Mouse (Mus musculus) brain, embryonic 14.5 days (tissue): Measurements from ENCODE around the gene Gbp9.
"Not testable (repeated sequence)": the region's sequence is repeated elsewhere in the genome, so short reads cannot be mapped to it uniquely, and the experiment has no call there.

Experiments
- CTCF ChIP-seq: fragments of 200-500 bp; IDR thresholded peaks from 2 replicates; pipeline ENCODE4 v1.5.1; 2012; ENCODE audit warnings: inconsistent platforms, mild to moderate bottlenecking, moderate library complexity, borderline replicate concordance; ENCODE audit not compliant: insufficient read depth, insufficient read length; ENCODE audit errors: extremely low read depth
- POLR2A ChIP-seq: fragments of 200-500 bp; IDR thresholded peaks from 2 replicates; pipeline ENCODE4 v1.6.1; 2012; ENCODE audit warnings: mild to moderate bottlenecking, inconsistent platforms, borderline replicate concordance; ENCODE audit not compliant: poor library complexity, insufficient read depth, insufficient read length, severe bottlenecking; ENCODE audit errors: extremely low read depth

DNA sequence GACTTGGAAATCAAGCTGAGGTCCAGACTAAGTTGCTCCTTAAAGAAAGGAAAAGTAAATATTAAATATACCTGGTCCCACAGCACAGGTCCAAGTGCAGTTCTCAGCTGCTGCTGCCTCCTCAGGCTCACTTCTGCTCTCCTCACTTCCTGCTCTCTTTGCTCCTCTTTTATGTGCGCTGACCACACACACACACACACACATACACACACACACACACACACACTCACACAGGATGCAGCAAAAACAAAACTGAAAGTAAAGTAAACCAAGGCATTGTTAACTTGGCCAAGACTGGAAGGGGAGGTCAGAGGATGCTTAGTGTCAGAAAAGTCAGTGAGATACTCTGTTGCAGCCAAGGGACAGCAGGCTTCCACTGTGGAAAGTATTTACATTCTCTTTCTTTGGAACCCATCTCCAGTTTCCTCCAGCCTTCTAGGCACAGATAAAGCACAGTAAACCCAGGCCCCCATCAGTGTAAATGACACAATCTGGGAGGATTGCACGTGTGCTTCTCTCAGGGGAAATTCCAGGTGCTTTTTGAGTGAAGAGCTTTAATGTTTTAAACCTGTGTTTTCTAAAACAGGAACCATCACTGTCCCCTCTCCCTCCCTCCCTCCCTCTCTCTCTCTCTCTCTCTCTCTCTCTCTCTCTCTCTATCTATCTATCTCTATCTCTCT, at the start of gene Gbp9, which contains the start of the genes Gbp8 and Gbp4:
- not testable (repeated sequence) for TF ChIP-seq CTCF, POLR2A
